Mouse (Mus musculus) hindbrain, embryonic 12.5 days (tissue): ENCODE results near the gene Ptpn13. TPM values are rescaled to one million over a fixed set of nuclear protein-coding genes. Genes with fewer than 3 reads are reported as not detected.

ENCODE experiments used
- ATAC-seq: fragments of 200-750 bp; cut with Nextera tagmentation; 2 replicates; pipeline ENCODE4 v1.8.0; 2017; ENCODE audit warnings: moderate TSS enrichment; ENCODE audit not compliant: low FRiP score
- H3K27ac ChIP-seq: fragments of 300-500 bp; sonication (generic); 2 replicates; pipeline ENCODE4 v1.5.1; 2016; ENCODE audit warnings: mild to moderate bottlenecking
- H3K27me3 ChIP-seq: fragments of 300-500 bp; sonication (generic); 2 replicates; pipeline ENCODE4 v1.6.1; 2016; ENCODE audit warnings: mild to moderate bottlenecking
- H3K36me3 ChIP-seq: fragments of 300-500 bp; sonication (generic); 2 replicates; pipeline ENCODE4 v1.6.1; 2016; ENCODE audit warnings: mild to moderate bottlenecking
- H3K4me1 ChIP-seq: fragments of 300-500 bp; sonication (generic); 2 replicates; pipeline ENCODE4 v1.6.1; 2016
- H3K4me2 ChIP-seq: fragments of 300-500 bp; sonication (generic); replicated peaks from 2 replicates; pipeline ENCODE4 v1.6.1; 2016; ENCODE audit warnings: mild to moderate bottlenecking
- H3K4me3 ChIP-seq: fragments of 300-500 bp; sonication (generic); 2 replicates; pipeline ENCODE4 v1.5.1; 2016; ENCODE audit warnings: mild to moderate bottlenecking
- H3K9ac ChIP-seq: fragments of 300-500 bp; sonication (generic); 2 replicates; pipeline ENCODE4 v1.6.1; 2016; ENCODE audit warnings: mild to moderate bottlenecking, moderate library complexity
- H3K9me3 ChIP-seq: fragments of 300-500 bp; sonication (generic); replicated peaks from 2 replicates; pipeline ENCODE4 v1.6.1; 2016; ENCODE audit warnings: mild to moderate bottlenecking
- WGBS: fragments of 180-500 bp; shearing (Covaris S2); methylation state at CpG from one replicate; pipeline ENCODE4 v1.1.7; 2016; 5-methylcytosine and 5-hydroxymethylcytosine counted together
- polyA plus RNA-seq: library from polyadenylated mRNA; unstranded; fragments of >200 nt; fragmentation: Nextera tagmentation; extraction: Ambion mirVana; gene quantifications from 2 replicates; pipeline ENCODE4 v1.2.1, GENCODE M21; 2016

Gene Ptpn13
- polyA plus RNA-seq = 19.2 and 19.3 TPM in 2 replicates

GRCm38 (mm10) chr5:103424678-103425319, at the start of gene Ptpn13:
Ptpn13 (plus strand) TSS chr5:103425192.
- Histone ChIP-seq H3K9me3 (no peaks in the 10 kb centered on the region), H3K4me3 (peak within 1 kb of the TSS; percentile 82), H3K9ac (peak within 1 kb of the TSS; percentile 83), H3K27me3 (0 out of 2 replicates have a peak, but pooled peaks cover 4% of the 10 kb centered on the region), H3K4me2 (peak within 1 kb of the TSS; percentile 92), H3K4me1 (peaks cover 29% of the 10 kb centered on the region), H3K36me3 (no peaks in the 10 kb centered on the region), H3K27ac (peak within 1 kb of the TSS; percentile 85)
- ATAC-seq = peak; percentile 97
- WGBS = under 1% methylated on average over 37 of the region's 55 CpGs

DNA sequence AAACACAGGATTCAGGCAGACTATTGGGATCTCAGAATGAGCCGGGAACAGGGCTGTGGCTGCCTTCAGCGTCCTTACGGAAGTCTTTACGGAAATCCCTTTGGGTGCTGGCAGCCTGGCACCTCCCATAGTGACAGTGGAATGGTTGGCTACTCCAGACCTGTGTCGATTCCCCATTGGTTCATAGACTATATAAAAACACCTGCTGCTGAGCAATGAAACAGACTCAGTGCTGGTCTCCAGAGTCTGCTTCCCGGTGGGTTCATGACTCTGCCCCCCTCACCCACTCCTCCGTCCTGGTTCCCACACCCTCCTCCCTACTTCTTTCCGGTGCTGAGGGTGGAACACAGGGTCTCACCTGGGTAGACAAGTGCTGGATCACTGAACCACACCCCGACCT, 49.8 kb upstream of the Ptpn13 start:
- Histone ChIP-seq H3K9ac (no peak overlapping the region), H3K27me3 (no peaks in the 10 kb centered on the region), H3K4me3 (no peak overlapping the region), H3K4me1 (peaks cover 4% of the 10 kb centered on the region; the same call in 1 of the 2 replicates), H3K4me2 (no peak overlapping the region), H3K27ac (no peak overlapping the region), H3K36me3 (no peaks in the 10 kb centered on the region), H3K9me3 (no peaks in the 10 kb centered on the region)
- no peak for ATAC-seq
- 89% methylated on average over 9 of the region's 9 CpGs for WGBS

GRCm38 (mm10) chr5:103376354-103377295, 48.4 kb upstream of the Ptpn13 start:
- Histone ChIP-seq H3K9me3 (no peaks in the 10 kb centered on the region), H3K27ac (no peak overlapping the region), H3K27me3 (no peaks in the 10 kb centered on the region), H3K9ac (no peak overlapping the region), H3K4me2 (no peak overlapping the region), H3K4me1 (peaks cover 4% of the 10 kb centered on the region; the same call in 1 of the 2 replicates), H3K4me3 (no peak overlapping the region), H3K36me3 (no peaks in the 10 kb centered on the region)
- ATAC-seq = no peak
- 64% methylated on average over 17 of the region's 17 CpGs for WGBS

DNA sequence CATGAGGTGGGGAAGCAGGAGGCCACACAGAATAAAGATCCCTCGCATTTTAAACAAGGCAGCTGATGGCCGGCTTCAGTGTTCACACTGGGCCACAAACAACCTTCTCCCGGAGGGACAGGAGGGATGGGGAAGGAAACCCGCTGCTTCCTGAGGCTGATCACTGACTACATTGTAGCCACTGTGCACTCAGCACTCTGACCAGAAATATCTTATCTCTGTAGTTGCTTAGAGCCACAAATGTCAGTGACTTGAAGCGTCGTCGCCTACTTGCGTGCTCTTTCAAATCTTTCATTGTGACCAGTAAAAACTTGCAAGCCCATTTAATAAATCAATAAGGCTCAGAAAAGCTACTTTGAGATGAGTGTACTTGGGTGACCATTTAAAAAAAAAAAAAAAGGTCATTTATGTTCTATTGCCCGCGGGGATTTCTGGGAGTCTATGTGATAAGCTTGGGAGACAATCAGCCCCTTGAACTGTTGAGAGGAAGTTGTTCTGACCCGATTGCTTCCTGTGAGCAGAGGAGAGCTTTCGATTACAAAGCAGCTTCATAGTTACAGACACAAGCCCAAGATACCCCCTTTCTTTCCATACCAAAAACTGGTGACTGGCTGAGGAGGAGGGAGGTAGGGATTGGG, 47.4 kb upstream of the Ptpn13 start:
- H3K4me2 ChIP-seq = no peak overlapping the region
- whole genome bisulfite sequencing = 61% methylated on average over 12 of the region's 12 CpGs
- H3K4me3 ChIP-seq = no peak overlapping the region
- no peak for ATAC-seq
- H3K9ac ChIP-seq = no peak overlapping the region
- no peak overlapping the region for H3K27ac ChIP-seq
- peaks cover 4% of the 10 kb centered on the region; the same call in 1 of the 2 replicates for H3K4me1 ChIP-seq
- no peaks in the 10 kb centered on the region for H3K27me3 ChIP-seq
- no peaks in the 10 kb centered on the region for H3K36me3 ChIP-seq
- H3K9me3 ChIP-seq = no peaks in the 10 kb centered on the region

GRCm38 (mm10) chr5:103380785-103381527, 44.0 kb upstream of the Ptpn13 start:
- Histone ChIP-seq H3K36me3 (no peaks in the 10 kb centered on the region), H3K27me3 (no peaks in the 10 kb centered on the region), H3K27ac (no peak overlapping the region), H3K4me1 (peaks cover 4% of the 10 kb centered on the region; the same call in 1 of the 2 replicates), H3K9ac (no peak overlapping the region), H3K9me3 (no peaks in the 10 kb centered on the region), H3K4me3 (no peak overlapping the region), H3K4me2 (no peak overlapping the region)
- WGBS = 71% methylated on average over 11 of the region's 11 CpGs
- no peak for ATAC-seq

- Histone ChIP-seq H3K4me1 (peaks cover 3% of the 10 kb centered on the region; the same call in 1 of the 2 replicates), H3K4me3 (no peak overlapping the region), H3K9ac (no peak overlapping the region), H3K9me3 (no peaks in the 10 kb centered on the region), H3K27ac (no peak overlapping the region), H3K4me2 (no peak overlapping the region), H3K36me3 (no peaks in the 10 kb centered on the region), H3K27me3 (no peaks in the 10 kb centered on the region)
- WGBS = 90% methylated on average over 4 of the region's 4 CpGs
- no peak for ATAC-seq
Measured at GRCm38 (mm10) chr5:103382951-103383350, 42.0 kb upstream of the Ptpn13 start.

DNA sequence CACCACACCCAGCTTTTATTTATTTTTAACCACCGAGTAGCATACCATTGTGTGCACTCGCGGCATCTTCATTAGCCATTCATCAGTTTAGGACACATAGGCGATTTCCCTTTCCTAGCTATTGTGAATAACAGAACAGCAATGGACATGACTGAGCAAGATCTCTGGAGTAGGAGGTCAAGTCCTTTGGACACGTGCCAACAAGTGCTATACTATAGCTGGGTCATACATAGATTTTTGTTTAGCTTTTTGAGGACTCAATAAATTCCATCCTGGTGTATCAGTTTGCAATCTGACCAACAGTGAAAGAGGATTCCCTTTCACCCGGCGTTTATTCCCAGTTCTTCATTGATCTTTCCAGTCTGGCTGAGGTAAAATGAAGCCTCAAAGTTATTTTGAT, 41.0 kb upstream of the Ptpn13 start:
- no peak overlapping the region for H3K4me2 ChIP-seq
- no peaks in the 10 kb centered on the region for H3K9me3 ChIP-seq
- H3K27ac ChIP-seq = no peak overlapping the region
- no peak for ATAC-seq
- 67% methylated on average over 7 of the region's 7 CpGs for WGBS
- no peak overlapping the region for H3K4me3 ChIP-seq
- H3K9ac ChIP-seq = no peak overlapping the region
- H3K36me3 ChIP-seq = no peaks in the 10 kb centered on the region
- H3K27me3 ChIP-seq = no peaks in the 10 kb centered on the region
- peaks cover 3% of the 10 kb centered on the region; the same call in 1 of the 2 replicates for H3K4me1 ChIP-seq

DNA sequence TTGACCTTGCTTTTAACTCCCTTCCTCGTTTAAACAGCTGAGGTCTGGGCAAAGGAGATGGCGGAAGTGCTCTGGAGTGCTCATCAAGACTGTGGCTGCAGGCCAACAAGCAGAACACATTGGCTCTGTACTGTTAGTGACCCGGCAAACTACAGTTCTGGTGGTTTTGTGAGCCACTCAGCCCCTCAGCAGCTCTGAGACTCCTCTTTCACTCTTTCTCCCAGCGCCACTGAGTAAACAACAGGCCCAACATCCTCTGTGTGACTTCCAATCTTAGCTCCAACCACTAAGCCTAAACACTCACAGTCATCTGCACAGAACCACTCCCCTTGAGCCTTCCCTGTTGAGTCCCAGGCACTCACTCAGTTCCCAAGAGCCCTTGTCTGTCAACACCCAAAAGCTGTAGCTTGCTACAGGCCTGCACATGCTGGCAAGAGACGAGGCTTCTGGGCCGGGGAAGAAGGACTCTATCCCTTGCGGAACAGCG, 37.4 kb upstream of the Ptpn13 start:
- no peaks in the 10 kb centered on the region for H3K9me3 ChIP-seq
- WGBS = 59% methylated on average over 8 of the region's 8 CpGs
- no peak for ATAC-seq
- H3K27ac ChIP-seq = 0 out of 2 replicates have a peak overlapping the region, but pooled peaks have one; percentile 13
- H3K4me2 ChIP-seq = no peak overlapping the region
- H3K4me1 ChIP-seq = peaks cover 3% of the 10 kb centered on the region; the same call in 1 of the 2 replicates
- H3K4me3 ChIP-seq = no peak overlapping the region
- H3K27me3 ChIP-seq = no peaks in the 10 kb centered on the region
- H3K9ac ChIP-seq = no peak overlapping the region
- H3K36me3 ChIP-seq = no peaks in the 10 kb centered on the region

DNA sequence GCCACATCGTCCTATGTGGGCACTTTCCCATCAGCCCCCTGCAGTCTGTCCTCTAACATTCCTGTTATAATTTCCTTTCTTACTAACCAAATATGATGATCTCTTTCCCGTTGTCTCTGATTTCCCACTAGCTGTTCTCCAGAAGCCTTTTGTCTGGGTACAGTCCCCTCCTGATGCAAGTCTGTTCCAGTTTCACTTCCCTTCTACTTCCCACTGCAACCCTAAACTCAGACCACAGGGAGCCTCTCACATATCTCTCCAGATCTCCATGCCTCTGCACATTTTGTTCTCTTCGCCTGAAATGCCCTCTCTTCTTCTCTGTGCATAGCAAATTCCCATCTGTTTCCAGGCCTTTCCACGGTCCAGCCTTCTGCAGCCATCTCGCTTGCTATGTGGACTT, 35.6 kb upstream of the Ptpn13 start:
- H3K4me3 ChIP-seq = no peak overlapping the region
- peaks cover 16% of the 10 kb centered on the region for H3K4me1 ChIP-seq
- 78% methylated on average over 5 of the region's 5 CpGs for WGBS
- no peak overlapping the region for H3K9ac ChIP-seq
- no peaks in the 10 kb centered on the region for H3K27me3 ChIP-seq
- no peak overlapping the region for H3K4me2 ChIP-seq
- H3K36me3 ChIP-seq = no peaks in the 10 kb centered on the region
- no peak overlapping the region for H3K27ac ChIP-seq
- ATAC-seq = no peak
- no peaks in the 10 kb centered on the region for H3K9me3 ChIP-seq

DNA sequence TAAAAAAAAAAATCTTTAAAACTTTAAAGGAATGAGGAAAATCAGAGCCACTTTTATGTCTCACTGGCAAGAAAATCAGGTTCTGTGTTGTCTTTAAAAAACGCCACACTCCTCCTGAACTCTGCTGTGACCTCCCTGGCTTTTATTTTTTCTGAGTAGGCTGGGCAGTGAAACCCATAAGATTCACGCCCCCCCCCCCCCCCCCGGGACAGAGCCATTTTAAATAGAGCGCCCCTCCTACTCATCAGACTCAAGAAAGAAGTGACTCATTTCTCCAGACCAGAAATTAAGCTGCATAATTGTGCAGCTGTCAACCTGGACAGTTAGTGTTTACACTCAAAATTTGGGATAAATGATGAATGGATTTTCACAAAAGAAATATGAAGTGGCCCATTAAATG, 31.8 kb upstream of the Ptpn13 start:
- Histone ChIP-seq H3K4me2 (no peak overlapping the region), H3K9ac (no peak overlapping the region), H3K4me1 (peaks cover 13% of the 10 kb centered on the region; the same call in 1 of the 2 replicates), H3K27ac (no peak overlapping the region), H3K36me3 (no peaks in the 10 kb centered on the region), H3K4me3 (no peak overlapping the region), H3K27me3 (no peaks in the 10 kb centered on the region), H3K9me3 (no peaks in the 10 kb centered on the region)
- 8% methylated on average over 4 of the region's 4 CpGs for WGBS
- no peak for ATAC-seq

DNA sequence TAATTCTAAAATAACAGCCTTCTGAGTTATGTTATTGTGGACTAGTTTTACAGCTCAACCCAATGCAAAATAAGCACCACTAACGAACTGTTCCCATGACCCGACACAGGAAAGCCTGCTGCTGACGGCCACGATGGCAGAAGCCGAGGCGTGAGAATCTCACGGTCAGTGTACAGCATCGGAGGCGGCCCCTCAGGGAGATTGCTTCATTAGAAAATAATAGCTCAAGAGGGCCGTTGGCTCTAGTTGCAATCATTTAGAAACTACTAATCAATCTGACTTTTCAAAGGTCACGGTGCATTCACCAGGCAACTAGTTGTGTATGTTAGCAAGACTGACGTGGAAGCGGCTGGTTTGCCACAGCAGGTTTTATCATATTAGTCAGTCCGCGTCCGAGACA, 31.2 kb upstream of the Ptpn13 start:
- Histone ChIP-seq H3K4me3 (no peak overlapping the region), H3K9me3 (no peaks in the 10 kb centered on the region), H3K36me3 (no peaks in the 10 kb centered on the region), H3K27ac (no peak overlapping the region), H3K4me2 (0 out of 2 replicates have a peak overlapping the region, but pooled peaks have one; percentile 19), H3K4me1 (peaks cover 13% of the 10 kb centered on the region; the same call in 1 of the 2 replicates), H3K27me3 (no peaks in the 10 kb centered on the region), H3K9ac (no peak overlapping the region)
- ATAC-seq = no peak
- WGBS = 32% methylated on average over 16 of the region's 16 CpGs
